Mouse (Mus musculus) frontal cortex, postnatal 10 days (tissue): Measurements from ENCODE around the gene AC124502.3.

ENCODE experiments used
- DNase-seq, 2 experiments: peaks; one replicate each; pipeline ENCODE4 v3.0.0; 2022; ENCODE audit warnings: low spot score in 2 of 2, mixed read lengths in 1 of 2

AC124502.3 gene

DNA sequence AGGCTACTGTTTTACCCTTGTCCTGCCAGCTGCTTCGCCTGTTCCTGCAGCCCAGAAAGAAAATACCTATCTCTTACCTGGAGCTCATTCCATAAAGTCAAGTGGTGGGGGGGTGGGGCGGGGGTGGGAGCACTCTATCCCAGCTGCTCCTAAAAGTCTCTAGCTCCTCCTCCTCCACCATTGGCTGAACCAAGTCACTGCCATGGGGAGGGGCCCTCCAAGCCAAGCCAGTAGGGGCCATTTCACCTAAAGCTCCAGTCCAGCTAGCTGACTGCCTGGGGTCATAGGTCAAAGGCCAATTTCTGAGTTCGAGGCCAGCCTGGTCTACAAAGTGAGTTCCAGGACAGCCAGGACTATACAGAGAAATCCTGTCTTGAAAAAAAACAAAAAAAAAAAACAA, 6.0 kb upstream of the AC124502.3 start:
- DNase-seq, result no peak

DNA sequence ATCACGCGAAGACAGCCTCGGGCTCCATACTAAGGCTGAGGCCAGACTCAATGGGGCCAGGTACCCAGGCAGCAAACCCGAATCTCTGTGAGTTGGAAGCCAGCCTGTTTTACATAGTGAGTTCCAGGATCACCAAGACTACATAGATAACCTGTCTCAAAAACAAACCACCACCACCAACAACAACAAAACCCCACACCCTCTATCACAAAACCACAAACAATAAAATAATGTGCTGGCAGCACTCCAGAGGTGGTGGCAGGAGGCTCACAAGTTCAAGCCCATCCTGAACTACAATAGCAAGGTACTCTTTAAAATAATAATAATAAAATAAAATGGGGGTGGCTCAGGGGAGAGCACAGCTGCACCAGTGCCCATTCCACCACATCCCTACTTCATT, 2.1 kb upstream of the AC124502.3 start:
- DNase-seq, result no peak

DNA sequence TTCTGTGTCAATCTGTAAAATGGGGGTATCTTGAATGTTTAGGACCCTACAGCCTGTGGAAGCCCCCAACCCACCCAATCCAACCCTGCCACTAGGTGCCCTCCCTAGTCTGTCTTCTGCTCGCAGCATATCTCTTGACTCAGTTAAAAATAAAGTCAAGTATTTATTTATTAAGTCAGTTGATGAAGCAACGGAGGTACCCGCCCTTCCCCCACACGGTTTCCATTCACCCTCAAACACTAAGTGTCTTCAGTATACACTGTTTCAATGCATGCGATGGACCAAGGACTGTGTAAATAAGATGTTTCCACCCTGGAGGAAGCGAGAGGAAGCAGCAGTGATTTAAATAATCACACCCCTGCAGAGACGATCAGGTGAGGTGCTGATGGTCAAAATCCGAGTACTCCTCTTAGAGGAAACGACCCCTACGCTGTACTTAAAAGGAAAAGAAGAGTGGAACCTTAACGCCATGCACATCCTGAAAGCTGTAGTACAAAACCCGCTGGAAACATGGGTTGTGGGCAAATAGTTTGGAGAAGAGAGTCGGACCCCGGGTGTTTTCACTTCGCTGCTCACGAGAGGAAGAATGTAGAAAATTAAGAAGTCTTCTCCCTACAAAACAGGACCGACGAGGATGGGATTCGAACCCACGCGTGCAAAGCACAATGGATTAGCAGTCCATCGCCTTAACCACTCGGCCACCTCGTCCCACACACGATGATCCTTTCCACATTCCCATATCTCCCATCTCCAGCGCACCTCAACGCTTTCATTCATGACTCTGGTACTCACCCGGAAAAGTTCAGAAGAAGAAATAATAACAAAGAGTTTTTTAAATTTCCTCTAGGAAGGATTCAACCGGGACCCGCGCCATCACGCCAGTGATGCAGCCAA, 766 bp upstream of the AC124502.3 start:
- DNase-seq, result peak; percentile 55 to 79

DNA sequence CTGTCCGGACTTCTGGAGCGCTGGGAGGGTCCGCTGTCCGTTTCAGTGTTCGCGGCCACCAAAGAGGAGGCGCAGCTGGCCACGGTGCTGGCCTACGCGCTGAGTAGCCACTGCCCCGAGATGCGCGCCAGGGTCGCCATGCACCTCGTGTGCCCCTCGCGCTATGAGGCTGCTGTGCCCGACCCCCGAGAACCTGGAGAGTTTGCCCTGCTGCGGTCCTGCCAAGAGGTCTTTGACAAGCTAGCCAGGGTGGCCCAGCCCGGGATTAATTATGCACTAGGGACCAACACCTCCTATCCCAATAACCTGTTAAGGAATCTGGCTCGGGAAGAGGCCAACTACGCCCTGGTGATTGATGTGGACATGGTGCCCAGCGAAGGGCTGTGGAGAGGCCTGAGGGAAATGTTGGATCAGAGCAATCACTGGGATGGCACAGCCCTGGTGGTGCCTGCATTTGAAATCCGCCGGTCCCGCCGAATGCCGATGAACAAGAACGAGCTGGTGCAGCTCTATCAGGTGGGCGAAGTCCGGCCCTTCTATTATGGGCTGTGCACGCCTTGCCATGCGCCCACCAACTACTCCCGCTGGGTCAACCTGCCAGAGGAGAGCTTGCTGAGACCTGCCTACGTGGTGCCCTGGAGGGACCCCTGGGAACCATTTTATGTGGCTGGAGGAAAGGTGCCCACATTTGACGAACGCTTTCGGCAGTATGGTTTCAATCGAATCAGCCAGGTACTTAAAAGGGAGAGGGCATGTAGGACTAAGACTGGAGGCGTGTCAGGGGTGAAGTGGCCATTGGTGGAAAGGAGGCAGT, 817 bp downstream of the AC124502.3 start:
- DNase-seq, result no peak

DNA sequence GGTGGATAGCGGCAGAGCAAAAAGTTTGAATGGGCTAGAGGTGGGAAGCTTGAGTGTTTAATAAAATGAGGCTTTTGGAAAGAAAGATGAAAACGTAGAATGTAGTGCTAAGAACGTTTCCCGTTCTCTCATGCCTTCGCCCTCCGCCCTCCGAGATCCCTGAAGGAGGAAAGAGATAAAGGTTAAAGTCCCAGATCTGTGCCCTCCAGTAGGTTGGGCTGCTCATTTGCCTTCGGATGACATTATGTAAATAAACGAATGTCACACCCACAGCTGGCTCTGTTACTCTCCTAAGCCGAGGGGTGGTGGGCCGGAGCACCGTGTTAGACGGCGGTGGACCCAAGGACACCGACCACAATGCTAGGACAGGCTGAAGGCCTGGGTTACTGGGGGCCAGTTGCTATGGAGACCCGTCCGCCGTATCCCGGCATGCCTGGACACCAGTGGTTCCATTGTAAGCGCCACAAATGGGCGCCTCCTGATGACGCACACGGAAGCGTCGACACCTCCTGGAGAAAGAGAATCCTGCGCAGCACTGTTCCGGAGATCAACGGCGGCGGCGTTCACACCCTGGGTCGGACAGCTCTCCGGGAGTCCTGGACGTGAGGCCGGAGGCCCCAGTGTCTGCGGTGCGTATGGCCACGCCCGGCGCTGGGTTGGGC, 2.3 kb downstream of the AC124502.3 start, which contains the start of gene Brms1:
TSS of gene Brms1 (plus strand) at position 493 of the 662 bp plus-strand sequence.
- peak; percentile 86 to 92 for DNase-seq

DNA sequence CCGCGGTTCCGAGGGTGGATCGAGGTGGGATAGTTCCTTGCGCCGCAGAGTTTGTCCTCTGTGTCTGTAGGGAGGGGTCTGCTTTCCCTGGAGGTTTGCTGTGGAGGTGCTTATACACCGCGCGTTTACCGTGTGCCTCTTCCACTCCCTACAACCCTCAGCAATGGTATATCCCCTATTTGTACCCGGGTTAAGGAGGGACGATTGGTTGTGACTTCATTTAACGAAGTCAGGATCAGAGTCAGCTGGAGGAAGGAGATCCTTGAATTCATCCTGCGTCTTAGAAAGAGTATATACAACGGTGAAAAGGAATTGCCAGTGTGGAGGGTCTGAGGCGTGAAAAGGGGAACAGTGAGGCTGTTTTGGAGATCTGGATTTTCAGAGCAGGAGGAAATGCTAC, 2.9 kb downstream of the AC124502.3 start:
- no peak for DNase-seq

DNA sequence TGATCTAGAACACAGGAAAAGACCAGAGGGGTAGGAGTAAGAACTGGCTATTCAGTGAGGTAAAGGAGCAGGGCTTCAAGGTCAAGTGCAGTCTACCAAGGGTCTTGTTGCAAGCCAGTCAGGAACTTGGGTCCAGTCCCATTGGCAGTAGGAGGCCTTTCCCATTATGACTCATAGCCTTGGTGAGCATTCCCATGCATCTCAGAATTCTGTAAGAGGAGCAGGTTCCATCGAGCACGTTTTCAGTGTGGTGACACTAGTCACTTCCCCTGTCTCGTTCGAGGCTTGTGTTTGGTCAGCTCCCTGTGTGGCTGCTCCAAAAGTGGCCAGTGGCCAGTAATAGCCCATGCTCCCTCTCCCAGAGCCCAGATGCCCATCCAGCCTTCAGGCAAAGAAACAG, 6.8 kb downstream of the AC124502.3 start:
- no peak for DNase-seq

DNA sequence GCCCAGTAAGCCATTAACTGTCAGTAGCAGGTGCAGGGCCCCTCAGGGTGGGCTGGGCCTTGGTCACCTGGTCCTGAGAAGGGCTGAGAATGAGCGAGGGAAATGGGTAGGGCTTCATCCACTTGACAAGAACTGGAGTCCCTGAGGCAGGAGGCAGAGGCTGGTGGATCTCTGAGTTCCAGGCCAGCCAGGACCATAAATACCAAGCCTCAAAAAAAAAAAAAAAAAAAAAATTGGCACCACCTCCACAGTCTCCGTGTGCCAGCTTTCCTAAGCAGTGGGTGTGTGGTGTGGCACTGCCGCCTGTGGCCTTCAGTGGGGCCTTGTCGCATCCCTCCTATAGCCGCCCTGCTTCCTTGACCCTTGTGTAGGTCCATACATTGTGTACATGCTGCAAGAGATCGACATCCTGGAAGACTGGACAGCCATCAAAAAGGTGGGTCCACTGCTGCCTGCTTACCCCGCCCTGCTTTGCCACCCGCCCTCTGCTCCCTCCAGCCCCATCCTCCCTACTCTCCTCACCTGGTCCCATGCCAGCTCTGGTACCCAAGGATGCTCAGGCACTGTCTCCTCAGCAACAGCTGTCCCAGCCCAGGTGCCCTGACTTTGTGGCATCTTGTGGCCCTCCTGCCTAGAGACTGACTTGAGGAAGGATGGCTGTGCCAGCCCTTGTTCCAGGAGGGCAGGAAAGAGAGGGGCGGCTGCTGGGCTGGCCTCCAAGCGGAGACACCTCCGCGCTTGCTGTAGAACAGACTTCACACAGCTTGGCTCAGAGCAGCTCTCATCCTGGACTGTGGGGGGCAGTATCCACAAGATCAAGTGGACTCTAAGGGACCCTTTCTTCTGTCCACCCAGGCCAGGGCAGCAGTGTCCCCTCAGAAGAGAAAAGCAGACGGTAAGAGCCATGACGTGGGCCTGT, 9.7 kb downstream of the AC124502.3 start:
- DNase-seq, result no peak

DNA sequence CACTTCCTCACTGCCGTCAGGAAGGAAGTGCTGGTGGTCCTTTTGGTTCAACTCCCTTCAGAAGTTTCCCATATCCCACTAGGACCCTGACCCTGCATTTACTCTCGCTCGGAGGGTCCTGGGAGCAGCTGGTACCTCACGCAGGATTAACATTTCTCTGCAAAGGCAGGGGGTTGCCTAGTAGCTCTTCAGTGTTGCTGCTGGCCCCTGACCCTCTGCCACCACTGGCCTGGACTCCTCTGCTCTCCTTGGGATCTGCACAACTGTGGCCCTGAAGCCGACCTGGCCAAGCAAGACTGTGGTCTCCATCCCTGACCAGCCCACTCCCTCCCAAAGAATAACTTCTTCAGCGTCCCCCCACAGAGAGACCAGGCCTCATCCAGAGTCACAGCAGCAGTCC, 10.6 kb downstream of the AC124502.3 start:
- no peak for DNase-seq

DNA sequence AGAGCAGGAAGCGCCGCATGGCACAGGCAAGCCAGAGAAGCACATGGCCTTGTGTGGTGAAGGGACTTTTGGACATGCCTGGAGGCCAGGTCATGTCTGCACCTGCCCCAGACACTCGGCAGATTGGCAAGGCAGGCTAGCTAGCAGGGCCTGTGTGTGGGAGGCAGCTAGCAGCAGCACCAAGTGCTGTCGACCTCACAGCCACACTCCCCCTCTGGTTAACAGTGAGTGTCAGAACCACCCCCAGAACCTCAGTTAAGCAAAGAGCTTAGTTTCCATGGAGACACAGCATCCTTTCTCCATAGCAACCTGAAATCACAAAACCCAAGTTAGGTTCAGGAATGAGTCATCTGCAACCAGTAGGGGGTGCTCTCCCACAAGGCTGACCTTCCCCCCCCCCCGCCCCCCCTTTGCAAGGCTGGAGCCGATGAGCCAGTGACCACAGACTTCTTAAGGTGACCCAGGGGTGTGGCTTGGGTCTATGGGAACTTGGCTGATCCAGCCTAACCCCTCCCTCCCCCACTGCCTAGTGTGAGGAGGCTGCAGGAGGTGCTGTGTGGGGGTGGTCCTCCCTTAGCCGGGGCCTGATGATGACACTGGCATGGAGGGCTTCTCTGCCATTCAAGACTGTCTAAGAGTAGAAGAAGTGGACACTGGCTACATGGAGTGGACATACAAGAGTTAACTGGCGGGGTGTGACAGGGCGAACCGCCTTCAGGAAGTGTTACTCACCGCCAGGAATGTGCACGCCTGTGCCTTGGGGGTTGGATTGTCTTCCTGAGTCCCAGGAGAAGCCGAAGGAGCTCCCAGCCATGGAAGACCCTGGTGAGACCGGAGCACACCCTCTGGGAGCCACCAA, 11.6 kb downstream of the AC124502.3 start, which contains the start of gene Rin1:
TSS of gene Rin1 (plus strand) at position 435 of the 859 bp plus-strand sequence.
- peak; percentile 54 to 78 for DNase-seq

DNA sequence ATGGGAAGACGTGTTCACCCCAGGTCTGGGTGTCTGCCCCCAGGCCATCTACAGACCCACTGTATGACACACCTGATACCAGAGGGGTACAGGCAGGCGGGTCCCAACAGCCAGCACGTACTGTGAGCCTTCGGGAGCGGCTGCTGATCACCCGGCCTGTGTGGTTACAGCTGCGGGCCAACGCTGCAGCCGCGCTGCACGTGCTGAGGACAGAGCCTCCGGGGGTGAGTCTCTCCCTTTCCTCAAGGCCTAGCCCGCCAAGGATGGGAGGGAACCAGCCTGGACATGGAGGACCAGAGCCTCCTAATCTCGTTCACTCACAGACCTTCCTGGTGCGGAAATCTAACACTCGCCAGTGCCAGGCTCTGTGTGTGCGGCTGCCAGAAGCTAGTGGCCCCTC, 12.3 kb downstream of the AC124502.3 start:
- peak in 1 of 2 experiments; percentile 23 for DNase-seq

DNA sequence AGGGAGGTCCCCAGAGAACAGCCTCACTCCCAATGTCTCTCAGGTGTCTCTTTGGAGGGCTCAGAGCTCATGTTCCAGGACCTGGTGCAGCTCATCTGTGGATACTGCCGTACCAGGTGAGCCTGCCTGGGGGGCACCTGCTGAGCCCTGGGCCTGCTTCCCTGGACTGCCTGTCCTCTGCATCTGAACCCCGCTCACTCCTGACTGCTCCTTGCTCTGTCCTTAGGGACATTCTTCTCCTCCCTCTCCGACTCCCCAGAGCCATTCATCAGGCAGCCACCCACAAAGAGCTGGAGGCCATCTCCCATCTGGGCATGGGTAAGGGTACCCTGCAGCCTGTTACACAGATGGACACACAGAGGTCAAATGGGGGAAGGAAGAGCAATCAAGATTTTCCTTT, 12.8 kb downstream of the AC124502.3 start:
- DNase-seq, result peak in 1 of 2 experiments; percentile 6

DNA sequence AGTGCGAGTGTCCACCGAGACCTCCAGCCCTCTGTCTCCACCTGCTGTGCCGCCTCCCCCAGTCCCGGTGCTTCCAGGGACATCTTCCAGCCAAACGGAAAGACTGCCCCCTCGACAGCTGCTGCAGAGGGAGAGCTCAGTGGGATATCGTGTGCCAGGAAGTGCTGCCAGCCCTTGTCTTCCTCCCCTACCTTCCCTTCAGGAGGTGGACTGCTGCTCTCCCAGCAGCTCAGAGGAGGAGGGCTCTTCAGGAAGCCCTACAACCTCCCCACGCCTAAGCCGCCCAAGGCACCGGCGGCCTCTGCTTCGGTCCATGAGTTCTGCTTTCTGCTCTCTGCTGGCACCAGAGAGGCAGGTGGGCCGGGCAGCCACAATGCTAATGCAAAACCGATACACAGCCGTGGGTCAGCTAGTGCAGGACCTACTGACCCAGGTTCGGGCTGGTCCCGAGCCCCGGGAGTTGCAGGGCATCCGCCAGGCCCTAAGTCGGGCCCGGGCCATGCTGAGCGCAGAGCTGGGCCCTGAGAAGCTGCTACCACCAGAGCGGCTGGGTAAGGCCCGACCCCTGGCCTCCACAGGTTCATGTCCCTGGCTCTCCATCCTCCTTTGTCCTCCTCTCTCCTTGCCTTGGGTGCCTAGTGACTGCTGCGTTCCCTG, 13.6 kb downstream of the AC124502.3 start:
- DNase-seq, result no peak

DNA sequence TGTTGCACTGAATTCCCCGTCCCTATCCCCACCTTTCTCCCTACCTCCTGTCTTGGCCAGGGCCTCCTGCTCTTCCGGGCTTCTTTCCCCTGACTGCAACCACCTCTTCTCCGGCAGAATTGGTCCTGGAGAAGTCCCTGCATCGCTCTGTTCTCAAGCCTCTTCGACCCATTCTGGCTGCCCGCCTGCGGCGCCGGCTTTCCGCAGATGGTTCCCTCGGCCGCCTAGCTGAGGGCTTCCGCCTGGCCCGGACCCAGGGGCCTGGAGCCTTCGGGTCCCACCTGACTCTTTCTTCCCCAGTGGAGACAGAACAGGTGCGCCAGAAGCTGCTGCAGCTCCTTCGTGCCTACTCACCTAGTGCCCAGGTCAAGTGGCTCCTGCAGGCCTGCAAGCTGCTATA, 14.2 kb downstream of the AC124502.3 start:
- no peak for DNase-seq

DNA sequence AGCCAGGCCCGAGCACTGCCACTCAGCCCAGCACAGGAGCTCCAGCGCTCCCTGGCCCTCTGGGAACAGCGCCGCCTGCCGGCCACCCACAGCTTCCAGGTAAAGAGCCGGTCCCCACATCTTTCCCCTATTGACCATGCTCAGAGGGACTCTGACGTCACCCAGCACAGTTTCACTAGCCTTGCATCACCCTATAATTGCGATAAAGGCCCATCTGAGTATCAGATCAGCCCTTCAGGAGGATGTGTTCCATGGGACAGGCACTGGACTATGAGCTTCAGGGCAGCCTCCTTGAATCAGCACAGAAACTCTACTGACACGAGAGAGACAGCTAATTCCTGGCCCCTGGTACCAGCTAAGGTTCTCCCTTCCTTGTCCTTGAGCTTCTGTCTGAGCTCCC, 15.2 kb downstream of the AC124502.3 start:
- DNase-seq, result no peak

DNA sequence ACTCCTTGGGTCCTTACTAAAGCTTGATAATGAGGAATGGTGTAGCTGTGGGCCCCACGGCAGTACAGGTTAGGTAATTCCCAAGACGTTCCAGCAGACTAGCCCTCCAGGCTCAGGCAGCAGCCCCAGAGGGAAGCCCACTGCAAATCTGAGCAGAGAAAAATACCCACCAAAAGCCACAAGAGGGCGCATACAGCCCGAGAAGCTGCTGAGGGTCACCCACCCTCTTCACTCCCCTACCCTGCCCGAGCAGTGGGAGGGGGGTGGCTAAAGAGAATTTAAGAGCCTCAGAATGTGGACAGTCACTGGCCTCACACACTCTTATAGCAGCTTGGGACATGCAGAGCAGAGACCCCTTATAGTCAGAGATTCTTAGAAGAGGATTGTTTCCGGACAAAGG, 17.6 kb downstream of the AC124502.3 start:
- DNase-seq, result no peak

DNA sequence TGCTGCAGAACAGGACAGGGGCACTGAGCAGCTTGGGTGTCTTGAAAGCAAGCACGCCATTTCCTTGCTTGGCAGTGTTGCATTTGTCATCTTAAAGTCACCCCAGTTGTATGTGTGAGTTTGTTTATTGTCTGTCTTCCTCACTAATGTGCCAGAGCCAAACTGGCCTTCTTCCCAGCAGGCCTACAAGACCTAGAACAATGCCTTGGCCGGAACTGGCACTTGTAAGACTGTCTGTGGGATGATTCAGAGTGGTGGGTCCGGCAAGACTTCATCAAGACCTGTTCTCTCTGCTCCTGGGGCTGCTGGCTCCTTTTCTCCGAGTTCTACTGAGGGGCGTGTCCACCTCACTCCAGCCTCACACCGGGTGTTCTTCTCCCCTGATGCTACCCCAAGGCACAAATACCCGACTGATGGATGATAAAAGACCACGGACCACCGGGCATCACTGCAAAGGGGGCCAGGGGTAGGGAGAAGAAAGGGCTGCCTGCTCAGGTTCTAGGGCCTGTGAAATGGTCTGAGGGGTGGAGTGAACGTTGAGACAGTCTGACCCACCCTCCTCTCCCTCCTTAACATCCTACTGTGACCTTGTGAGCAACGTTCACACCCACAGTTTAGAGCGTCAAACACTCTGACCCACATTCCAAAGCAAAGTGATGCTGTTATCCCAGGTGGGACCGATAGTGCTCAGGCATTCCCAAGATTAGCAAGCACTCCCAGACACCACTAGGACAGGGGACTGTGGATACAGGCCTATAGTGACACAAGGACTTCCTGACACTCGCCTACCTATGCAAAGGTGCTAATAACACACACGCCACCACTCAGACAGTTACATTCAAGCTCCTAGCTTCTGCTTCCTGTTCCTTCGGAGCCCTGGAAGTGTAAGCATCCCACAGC, 19.4 kb downstream of the AC124502.3 start:
- DNase-seq, result no peak
